Mouse (Mus musculus) erythroblast, adult 5-6 weeks (primary cell): ENCODE data around the gene Xbp1. TPM values are rescaled to one million over a fixed set of nuclear protein-coding genes. Genes with fewer than 3 reads are reported as not detected.
"Not testable (repeated sequence)": the region's sequence is repeated elsewhere in the genome, so short reads cannot be mapped to it uniquely, and the experiment has no call there.

Source experiments
- ATAC-seq: replicated peaks from 2 replicates; pipeline ENCODE4 v1.8.0; 2016; ENCODE audit warnings: moderate number of reproducible peaks, mild to moderate bottlenecking, moderate TSS enrichment, inconsistent platforms; ENCODE audit not compliant: poor library complexity, low FRiP score, severe bottlenecking
- total RNA-seq, 2 experiments: library from RNA; stranded (forward) in 1 of 2; stranded (reverse) in 1 of 2; fragments of 150-400 nt in 1 of 2; fragments of 200-764, 138-1000 nt in 1 of 2; gene quantifications; 2 replicates each; pipeline versions ENCODE4 v1.2.3 to v1.2.4; 2015 to 2017; ENCODE audit warnings: low replicate concordance in 2 of 2

Gene Xbp1
- total RNA-seq, 2 experiments from 2014 or later = 50.8 to 83.8 TPM

GRCm38 (mm10) chr11:5500903-5501741 is 19.3 kb upstream of the Xbp1 start:
- no peak for ATAC-seq

- ATAC-seq = no peak
Measured at GRCm38 (mm10) chr11:5502351-5503051, 18.0 kb upstream of the Xbp1 start.

- no peak for ATAC-seq
Measured at GRCm38 (mm10) chr11:5505856-5506575, 14.4 kb upstream of the Xbp1 start.

GRCm38 (mm10) chr11:5509215-5510098 is 11.0 kb upstream of the Xbp1 start:
- 0 out of 2 replicates have a peak, but pooled peaks have one; percentile 30 for ATAC-seq

- no peak for ATAC-seq
Measured at GRCm38 (mm10) chr11:5510099-5510391, 10.4 kb upstream of the Xbp1 start.

- not testable (repeated sequence) for ATAC-seq
Measured at GRCm38 (mm10) chr11:5510686-5511085, 9.8 kb upstream of the Xbp1 start.

- no peak for ATAC-seq
Measured at GRCm38 (mm10) chr11:5512099-5512725, 8.2 kb upstream of the Xbp1 start.

GRCm38 (mm10) chr11:5512961-5513360 is 7.5 kb upstream of the Xbp1 start:
- no peak for ATAC-seq

- ATAC-seq = no peak
Measured at GRCm38 (mm10) chr11:5514091-5514490, 6.4 kb upstream of the Xbp1 start.

- ATAC-seq = no peak
Measured at GRCm38 (mm10) chr11:5515196-5515595, 5.3 kb upstream of the Xbp1 start.

- ATAC-seq = no peak
Measured at GRCm38 (mm10) chr11:5515655-5516054, 4.8 kb upstream of the Xbp1 start.

GRCm38 (mm10) chr11:5516151-5516550 is 4.3 kb upstream of the Xbp1 start:
- ATAC-seq = no peak

- ATAC-seq = no peak
Measured at GRCm38 (mm10) chr11:5516617-5517016, 3.8 kb upstream of the Xbp1 start.

GRCm38 (mm10) chr11:5517346-5517745 is 3.1 kb upstream of the Xbp1 start:
- ATAC-seq = no peak

GRCm38 (mm10) chr11:5519681-5520080 is 778 bp upstream of the Xbp1 start:
- no peak for ATAC-seq

- peak; percentile 13; the same call in 1 of the 2 replicates for ATAC-seq
Measured at GRCm38 (mm10) chr11:5521266-5521515, 732 bp downstream of the Xbp1 start.

GRCm38 (mm10) chr11:5521516-5522291 is 1.2 kb downstream of the Xbp1 start:
- peak; percentile 79 for ATAC-seq

GRCm38 (mm10) chr11:5522798-5523415 is 2.4 kb downstream of the Xbp1 start:
- no peak for ATAC-seq
